25 mouse cellular contexts compared by ENCODE assay signal in genomic region chr3:121715741-121716459, GRCm38 (mm10). TPM values are rescaled to one million over a fixed set of nuclear protein-coding genes. Genes with fewer than 3 reads are reported as not detected.
DNase-seq lines count a peak whose midpoint lies in the region; ATAC-seq and TF ChIP-seq lines count a peak whose summit lies in the region.
"Had no signal": no experiment of that assay in that cellular context is flagged by ENCODE, and none has a peak within 500 bp of the region (broad histone marks: within the 10 kb centered on the region; RNA-seq: fewer than 3 reads in every experiment).

No protein-coding gene starts in this region.

- no peak overlapping the region for H3K27ac ChIP-seq in hindbrain, embryonic 16.5 days (ENCODE audit: low read depth, low read length)
- H3K27ac ChIP-seq in hindbrain, embryonic 12.5 days, result no peak overlapping the region
- H3K27ac ChIP-seq in testis, adult 2 months (ENCODE audit: control insufficient read depth, insufficient read depth, low read depth, low read length), result 0 out of 2 replicates have a peak overlapping the region, but pooled peaks have one; percentile 21
- H3K27ac ChIP-seq: embryonic facial prominence, embryonic 15.5 days; forebrain, embryonic 10.5 days; hindbrain, embryonic 14.5 days; liver, embryonic 12.5 days had no signal

- no peak for TF ChIP-seq POLR2A in testis, adult 2 months (IDR thresholded peaks at IDR 0.05; ENCODE audit: control insufficient read depth, low read depth, low read length)

- no peak overlapping the region for H3K4me2 ChIP-seq in hindbrain, embryonic 16.5 days (ENCODE audit: low read length)
- no peak overlapping the region for H3K4me2 ChIP-seq in hindbrain, embryonic 12.5 days (replicated peaks)
- H3K4me2 ChIP-seq: embryonic facial prominence, embryonic 15.5 days; hindbrain, embryonic 14.5 days; liver, embryonic 12.5 days had no signal

- no peaks in the 10 kb centered on the region for H3K36me3 ChIP-seq in hindbrain, embryonic 16.5 days (ENCODE audit: control insufficient read depth, insufficient read depth, low read length)
- H3K36me3 ChIP-seq in hindbrain, embryonic 12.5 days, result no peaks in the 10 kb centered on the region
- no peaks in the 10 kb centered on the region for H3K36me3 ChIP-seq in testis, adult 2 months (ENCODE audit: control insufficient read depth, insufficient read depth, low read length)
- H3K36me3 ChIP-seq: embryonic facial prominence, embryonic 15.5 days; forebrain, embryonic 10.5 days; liver, embryonic 12.5 days had no signal

- no peak overlapping the region for H3K4me3 ChIP-seq in hindbrain, embryonic 16.5 days (ENCODE audit: low read length)
- no peak overlapping the region for H3K4me3 ChIP-seq in hindbrain, embryonic 12.5 days
- H3K4me3 ChIP-seq in testis, adult 2 months (ENCODE audit: control insufficient read depth, low read depth, low read length), result no peak overlapping the region
- H3K4me3 ChIP-seq: embryonic facial prominence, embryonic 15.5 days; forebrain, embryonic 10.5 days; liver, embryonic 12.5 days had no signal

- no peak for TF ChIP-seq CTCF in testis, adult 2 months (IDR thresholded peaks at IDR 0.05; ENCODE audit: control insufficient read depth, insufficient read depth, insufficient replicate concordance, low read depth, low read length)

- no peaks in the 10 kb centered on the region for H3K4me1 ChIP-seq in hindbrain, embryonic 16.5 days (ENCODE audit: control insufficient read depth, insufficient read depth, low read depth, low read length)
- H3K4me1 ChIP-seq in hindbrain, embryonic 12.5 days, result no peaks in the 10 kb centered on the region; the same call in 1 of the 2 replicates
- peaks cover 18% of the 10 kb centered on the region for H3K4me1 ChIP-seq in testis, adult 2 months (ENCODE audit: control insufficient read depth, insufficient read depth, low read length)
- H3K4me1 ChIP-seq: liver, embryonic 12.5 days had no signal

- DNase-seq in testis, postnatal 14 days (ENCODE audit: low spot score), result no peak
- DNase-seq in fibroblast of lung, adult 2 months (ENCODE audit: low read depth), result peak; percentile 58
- DNase-seq in spleen, adult 12 weeks (ENCODE audit: low spot score), result no peak
- DNase-seq in kidney, adult 9 months, result no peak
- DNase-seq: adrenal gland, postnatal 10 days; cerebellum, adult 11 months; cerebellum, postnatal 14 days; gastrocnemius, postnatal 25 days; heart, postnatal 10 days; lung, adult 2 months; thymus, adult 2 months had no signal

- H3K27me3 ChIP-seq in hindbrain, embryonic 16.5 days (replicated peaks; ENCODE audit: control insufficient read depth, insufficient read depth, low read length), result no peaks in the 10 kb centered on the region
- peaks cover 4% of the 10 kb centered on the region; the same call in 1 of the 2 replicates for H3K27me3 ChIP-seq in hindbrain, embryonic 12.5 days
- no peaks in the 10 kb centered on the region for H3K27me3 ChIP-seq in testis, adult 2 months (ENCODE audit: control insufficient read depth, insufficient read depth, low read length)
- H3K27me3 ChIP-seq: embryonic facial prominence, embryonic 15.5 days; Patski had no signal

- WGBS in hindbrain, embryonic 16.5 days, result 79% methylated on average over 6 of the region's 6 CpGs
- 89% methylated on average over 6 of the region's 6 CpGs for WGBS in hindbrain, embryonic 12.5 days

- no peaks in the 10 kb centered on the region for H3K9me3 ChIP-seq in hindbrain, embryonic 16.5 days (ENCODE audit: control insufficient read depth, low read length)
- no peaks in the 10 kb centered on the region for H3K9me3 ChIP-seq in hindbrain, embryonic 12.5 days (replicated peaks)
- H3K9me3 ChIP-seq: embryonic facial prominence, embryonic 15.5 days; forebrain, embryonic 10.5 days; liver, embryonic 12.5 days had no signal

- H3K9ac ChIP-seq in hindbrain, embryonic 16.5 days (ENCODE audit: low read depth, low read length), result no peak overlapping the region
- no peak overlapping the region for H3K9ac ChIP-seq in hindbrain, embryonic 12.5 days
- H3K9ac ChIP-seq: embryonic facial prominence, embryonic 15.5 days; hindbrain, embryonic 14.5 days; liver, embryonic 12.5 days had no signal

- peak; percentile 61 for ATAC-seq in hindbrain, embryonic 16.5 days
- ATAC-seq in hindbrain, embryonic 12.5 days (ENCODE audit: low FRiP score), result no peak
- ATAC-seq: intestine, postnatal 0 days; liver, embryonic 12.5 days; Patski had no signal

RNA-seq across cellular contexts. Expression of gene F3, which starts 7.4 kb away (rescaled TPM):
- 11.4 and 11.6 TPM in 2 replicates for polyA plus RNA-seq in hindbrain, embryonic 16.5 days (2015; fragmentation: Nextera tagmentation; extraction: Ambion mirVana)
- polyA plus RNA-seq in hindbrain, embryonic 12.5 days (2016; fragmentation: Nextera tagmentation; extraction: Ambion mirVana), result 6.5 and 7.6 TPM in 2 replicates
- polyA plus RNA-seq in testis, adult 2 months (2012; rRNA removed), result 3.5 and 4.2 TPM in 2 replicates

RNA-seq across cellular contexts. Expression of gene 4930432M17Rik, which starts 45.3 kb away (rescaled TPM):
- polyA plus RNA-seq in hindbrain, embryonic 16.5 days (2015; fragmentation: Nextera tagmentation; extraction: Ambion mirVana), result not detected in 2 replicates
- polyA plus RNA-seq in hindbrain, embryonic 12.5 days (2016; fragmentation: Nextera tagmentation; extraction: Ambion mirVana), result not detected in 2 replicates
- polyA plus RNA-seq in testis, adult 2 months (2012; rRNA removed), result not detected in 2 replicates
- polyA plus RNA-seq: embryonic facial prominence, embryonic 15.5 days; forebrain, embryonic 10.5 days; frontal cortex, adult 2 months; hindbrain, embryonic 14.5 days; intestine, postnatal 0 days; kidney, embryonic 16.5 days; limb, embryonic 11.5 days; liver, embryonic 12.5 days; lung, adult 2 months; neural tube, embryonic 11.5 days; Patski; small intestine, adult 2 months; thymus, adult 2 months had no signal
